Mouse (Mus musculus) bone marrow, adult 2 months (tissue): ENCODE data around the gene Ttc1.

Experiments used
- CTCF ChIP-seq: fragments of 200-500 bp; IDR thresholded peaks from 2 replicates; pipeline ENCODE4 v1.5.1; 2011; ENCODE audit warnings: low read length, control low read depth; ENCODE audit not compliant: control insufficient read depth, insufficient read depth
- POLR2A ChIP-seq: fragments of 200-500 bp; IDR thresholded peaks from 2 replicates; pipeline ENCODE4 v1.6.1; 2011; ENCODE audit warnings: low read depth, mild to moderate bottlenecking, control low read depth, low read length, borderline replicate concordance; ENCODE audit not compliant: control insufficient read depth

- TF ChIP-seq CTCF (no peak), POLR2A (no peak)
These were observed 10.6 kb upstream of the Ttc1 start for GRCm38 (mm10) chr11:43758436-43758835.
